Mouse (Mus musculus) urinary bladder, adult 18-20 months (tissue): ENCODE measurements around the gene Olfr1054.
"Not testable (repeated sequence)": the region's sequence is repeated elsewhere in the genome, so short reads cannot be mapped to it uniquely, and the experiment has no call there.

ENCODE experiments used
- DNase-seq, 2 experiments: peaks; one replicate each; pipeline ENCODE4 v3.0.0; 2022; ENCODE audit warnings: low spot score in 2 of 2, mixed read lengths in 2 of 2

The Olfr1054 gene

DNA sequence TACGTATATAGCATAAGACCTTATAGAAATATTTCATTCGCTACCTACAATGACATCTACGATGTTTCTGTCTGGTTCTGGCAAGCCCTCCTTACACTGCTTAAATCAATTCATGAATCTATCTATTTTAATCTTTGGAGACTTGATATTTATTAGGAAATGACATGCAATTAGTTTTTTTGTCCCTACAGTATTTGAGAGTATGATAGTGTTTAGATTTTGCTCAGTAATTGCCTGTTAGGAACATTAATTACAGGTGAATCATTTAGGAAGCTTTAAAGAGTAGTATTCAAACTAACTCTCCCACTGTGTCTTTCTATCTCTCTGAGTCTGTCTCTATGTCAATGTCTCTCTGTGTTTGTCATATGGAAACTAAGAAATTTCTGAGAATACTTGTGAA, at the start of gene Olfr1054:
Gene Olfr1054 (minus strand): TSS at position 101 of the 400 bp plus-strand sequence.
- no peak for DNase-seq

DNA sequence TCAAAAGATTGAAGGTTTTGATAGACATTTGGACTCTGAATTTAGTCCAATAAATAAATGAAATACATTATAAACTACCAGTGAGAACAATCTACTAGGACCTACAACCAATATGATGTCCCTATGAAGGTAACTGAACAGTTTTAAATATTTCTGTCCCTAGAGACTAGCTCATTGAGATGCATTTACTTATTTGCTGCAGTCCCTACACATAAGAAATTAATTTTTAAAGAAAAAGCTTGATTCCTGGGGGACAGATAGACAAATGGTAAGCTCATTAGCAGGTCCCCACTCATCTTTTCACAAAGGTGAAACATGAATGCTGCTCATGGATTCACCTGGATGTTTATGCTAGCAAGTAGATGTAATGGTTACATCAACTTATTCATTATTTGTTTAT, 43.1 kb upstream of the Olfr1054 start, which contains the start of gene Olfr1057:
Gene Olfr1057 (minus strand): TSS at position 101 of the 400 bp plus-strand sequence.
- no peak for DNase-seq

DNA sequence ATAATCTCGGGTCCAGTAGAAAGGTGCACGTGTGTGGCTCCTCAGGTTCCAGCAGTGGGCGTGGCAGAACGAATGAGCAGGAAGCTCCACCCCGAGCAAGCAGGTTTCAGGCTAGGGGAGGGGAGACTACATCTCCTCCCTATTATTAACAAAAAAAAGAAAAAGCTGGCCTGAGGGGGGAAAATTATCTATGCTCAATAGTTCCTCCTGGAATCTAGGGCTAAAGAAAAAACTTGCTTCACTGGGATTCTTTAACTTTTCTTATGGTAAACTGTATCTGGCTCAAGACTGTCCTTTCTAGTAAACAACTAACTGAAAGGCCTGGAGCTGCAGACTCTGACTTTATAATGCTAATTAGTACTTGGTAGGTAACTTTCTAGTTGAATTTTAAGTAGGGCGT, 31.1 kb upstream of the Olfr1054 start:
- not testable (repeated sequence) for DNase-seq

DNA sequence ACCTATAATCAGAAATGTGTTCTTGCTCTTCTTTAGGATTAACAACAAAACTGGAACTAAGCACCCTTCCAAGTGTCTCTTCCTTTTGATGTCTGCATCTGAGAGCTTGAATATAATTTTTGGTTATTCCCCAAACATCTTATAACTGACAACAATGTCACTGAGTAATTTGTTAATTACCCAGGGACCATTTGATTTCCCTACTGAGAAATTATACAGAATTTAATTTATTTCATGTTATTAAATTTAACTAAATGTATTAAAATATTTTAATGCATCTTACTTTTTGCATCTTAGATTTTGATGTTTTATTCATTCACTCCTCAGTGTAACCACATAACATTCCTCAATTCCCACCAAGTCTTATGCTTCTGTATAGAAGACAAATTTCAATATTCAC, 27.1 kb upstream of the Olfr1054 start, which contains the start of gene Olfr1056:
Gene Olfr1056 (minus strand): TSS at position 101 of the 400 bp plus-strand sequence.
- DNase-seq = no peak

GRCm38 (mm10) chr2:86351751-86352150, 16.5 kb upstream of the Olfr1054 start:
- not testable (repeated sequence) for DNase-seq

DNA sequence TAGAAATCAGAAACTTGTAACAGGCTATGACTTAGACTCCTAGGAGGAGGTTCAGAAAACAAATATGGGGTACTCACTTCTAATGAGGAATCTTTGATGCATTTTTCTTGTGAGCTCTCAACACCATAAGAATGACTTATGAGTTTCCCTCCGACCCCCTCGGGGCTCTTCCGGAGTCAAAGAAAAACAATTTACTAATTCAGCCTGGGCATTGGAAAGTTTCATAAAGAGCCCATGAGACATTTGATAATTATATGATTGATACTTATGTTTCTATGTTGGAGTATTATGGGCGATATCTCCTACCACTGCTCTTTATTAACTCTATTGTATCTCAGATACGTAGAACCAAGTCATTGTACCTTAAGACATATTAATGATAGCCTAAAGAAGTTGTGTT, 15.0 kb upstream of the Olfr1054 start, which contains the start of gene Olfr1055:
Gene Olfr1055 (minus strand): TSS at position 101 of the 400 bp plus-strand sequence.
- no peak for DNase-seq

GRCm38 (mm10) chr2:86315184-86315583, 20.0 kb downstream of the Olfr1054 start, which contains the start of gene Olfr1053:
Olfr1053 (minus strand) TSS chr2:86315284.
- no peak for DNase-seq

GRCm38 (mm10) chr2:86292155-86292554, 43.1 kb downstream of the Olfr1054 start, which contains the start of gene Olfr1052:
Olfr1052 (plus strand) TSS chr2:86292455.
- DNase-seq = no peak
